Mouse (Mus musculus): Measurements from ENCODE around the gene Styxl1. TPM values are rescaled to one million over a fixed set of nuclear protein-coding genes. Genes with fewer than 3 reads are reported as not detected.

Styxl1 gene
- polyA plus RNA-seq, 1 experiment, result 0.57 TPM

DNA sequence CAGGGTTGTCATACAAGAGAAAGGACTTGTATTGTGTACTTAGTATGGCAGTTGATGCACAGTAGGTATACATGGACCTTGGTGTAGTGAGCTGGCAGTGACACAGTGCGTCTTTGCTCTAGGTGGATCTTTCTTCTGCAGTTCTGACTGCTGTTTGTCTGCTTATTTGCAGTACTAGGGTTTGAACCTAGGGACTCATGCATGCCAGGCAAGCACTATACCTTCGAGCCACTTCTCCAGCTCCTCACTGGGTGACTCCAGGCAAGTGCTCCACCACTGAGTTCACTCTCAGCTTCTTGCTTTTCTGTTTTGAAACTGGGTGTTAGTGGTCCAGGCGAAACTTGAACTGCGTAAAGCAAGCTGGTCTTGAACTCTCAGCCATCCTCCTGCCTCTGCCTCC is 76.6 kb downstream of the Styxl1 start:
- 96% methylated on average over 4 of the region's 4 CpGs for WGBS
- H3K36me3 ChIP-seq (ENCODE audit: control insufficient read depth, insufficient read depth, low read length), result no peaks in the 10 kb centered on the region
- no peak for DNase-seq
- no peak for TF ChIP-seq CTCF (IDR thresholded peaks at IDR 0.05; ENCODE audit: borderline replicate concordance, control insufficient read depth, extremely low read depth, insufficient read depth, low read length, poor library complexity)
- H3K4me1 ChIP-seq (replicated peaks; ENCODE audit: control insufficient read depth, insufficient read depth, low read length), result peaks cover 32% of the 10 kb centered on the region
- no peak overlapping the region for H3K4me3 ChIP-seq (ENCODE audit: control insufficient read depth, insufficient read depth, low read length)
- H3K27me3 ChIP-seq (ENCODE audit: control insufficient read depth, insufficient read depth, low read length), result no peaks in the 10 kb centered on the region
- peak overlapping the region; percentile 17; the same call in 1 of the 2 replicates for H3K27ac ChIP-seq (ENCODE audit: control insufficient read depth, insufficient read depth, low read length)

GRCm38 (mm10) chr5:135697711-135698111 is 80.5 kb downstream of the Styxl1 start:
- no peak overlapping the region for H3K4me3 ChIP-seq (ENCODE audit: control insufficient read depth, insufficient read depth, low read length)
- no peaks in the 10 kb centered on the region for H3K27me3 ChIP-seq (ENCODE audit: control insufficient read depth, insufficient read depth, low read length)
- peaks cover 16% of the 10 kb centered on the region for H3K4me1 ChIP-seq (replicated peaks; ENCODE audit: control insufficient read depth, insufficient read depth, low read length)
- no peak for TF ChIP-seq POLR2A (IDR thresholded peaks at IDR 0.05; ENCODE audit: control insufficient read depth, extremely low read depth, insufficient read depth, low read length, poor library complexity)
- no peak for TF ChIP-seq CTCF (IDR thresholded peaks at IDR 0.05; ENCODE audit: borderline replicate concordance, control insufficient read depth, extremely low read depth, insufficient read depth, low read length, poor library complexity)
- no peak for DNase-seq
- H3K36me3 ChIP-seq (ENCODE audit: control insufficient read depth, insufficient read depth, low read length), result no peaks in the 10 kb centered on the region
- WGBS, result 82% methylated on average over 5 of the region's 5 CpGs
- no peak overlapping the region for H3K27ac ChIP-seq (ENCODE audit: control insufficient read depth, insufficient read depth, low read length)

Other genes with a start within 250 kb of the Styxl1 start
- gene Hip1, start 233.3 kb downstream of the Styxl1 start, polyA plus RNA-seq (2012; rRNA removed), result 9.9 and 11.8 TPM in 2 replicates
- gene Ccl26, start 214.8 kb downstream of the Styxl1 start, polyA plus RNA-seq (2012; rRNA removed), result not detected in 2 replicates
- 3.0 and 3.1 TPM in 2 replicates for gene Ccl24, start 205.3 kb downstream of the Styxl1 start, polyA plus RNA-seq (2012; rRNA removed)
- gene Rhbdd2, start 145.8 kb downstream of the Styxl1 start, polyA plus RNA-seq (2012; rRNA removed), result 36.5 and 39.5 TPM in 2 replicates
- 120 and 132 TPM in 2 replicates for gene Por, start 108.4 kb downstream of the Styxl1 start, polyA plus RNA-seq (2012; rRNA removed)
- gene Tmem120a, start 33.9 kb downstream of the Styxl1 start, polyA plus RNA-seq (2012; rRNA removed), result 31.0 and 37.7 TPM in 2 replicates
- 619 and 638 TPM in 2 replicates for gene Mdh2, start 95 bp upstream of the Styxl1 start, polyA plus RNA-seq (2012; rRNA removed)
- gene Srrm3, start 28.5 kb upstream of the Styxl1 start, polyA plus RNA-seq (2012; rRNA removed), result 0.06 and 0.28 TPM in 2 replicates
- 73.6 and 96.8 TPM in 2 replicates for gene Hspb1, start 109.5 kb upstream of the Styxl1 start, polyA plus RNA-seq (2012; rRNA removed)
- 56.5 and 73.5 TPM in 2 replicates for gene Ywhag, start 156.2 kb upstream of the Styxl1 start, polyA plus RNA-seq (2012; rRNA removed)
- gene Ssc4d, start 196.1 kb upstream of the Styxl1 start, polyA plus RNA-seq (2012; rRNA removed), result 3.9 and 4.7 TPM in 2 replicates
- 0.52 and 1.1 TPM in 2 replicates for gene Zp3, start 201.7 kb upstream of the Styxl1 start, polyA plus RNA-seq (2012; rRNA removed)
- gene Dtx2, start 216.4 kb upstream of the Styxl1 start, polyA plus RNA-seq (2012; rRNA removed), result 75.3 and 78.8 TPM in 2 replicates

Measured in thymus, adult 2 months (tissue).